8 mouse cellular contexts compared by ENCODE assay signal in genomic region chr1:36513718-36514117, GRCm38 (mm10). TPM values are rescaled to one million over a fixed set of nuclear protein-coding genes. Genes with fewer than 3 reads are reported as not detected.
DNase-seq lines count a peak whose midpoint lies in the region; ATAC-seq and TF ChIP-seq lines count a peak whose summit lies in the region.

No protein-coding gene starts in this region.

- H3K27ac ChIP-seq in hindbrain, embryonic 15.5 days (replicated peaks), result no peak overlapping the region; the same call in 1 of the 2 replicates
- H3K27ac ChIP-seq in liver, postnatal 0 days (ENCODE audit: low read depth), result no peak overlapping the region
- H3K27ac ChIP-seq in stomach, embryonic 15.5 days, result no peak overlapping the region

- H3K9ac ChIP-seq in hindbrain, embryonic 15.5 days, result peak overlapping the region; percentile 91; the same call in 1 of the 2 replicates
- H3K9ac ChIP-seq in liver, postnatal 0 days (replicated peaks), result no peak overlapping the region
- no peak overlapping the region for H3K9ac ChIP-seq in stomach, embryonic 15.5 days

- TF ChIP-seq EP300 in liver, postnatal 0 days (IDR thresholded peaks at IDR 0.05; ENCODE audit: low read depth), result no peak

- no peaks in the 10 kb centered on the region for H3K27me3 ChIP-seq in hindbrain, embryonic 15.5 days
- no peaks in the 10 kb centered on the region for H3K27me3 ChIP-seq in liver, postnatal 0 days (ENCODE audit: insufficient read depth, low read length)
- H3K27me3 ChIP-seq in stomach, embryonic 15.5 days (replicated peaks), result no peaks in the 10 kb centered on the region

- H3K9me3 ChIP-seq in hindbrain, embryonic 15.5 days, result no peaks in the 10 kb centered on the region
- no peaks in the 10 kb centered on the region for H3K9me3 ChIP-seq in liver, postnatal 0 days (ENCODE audit: low read length)
- no peaks in the 10 kb centered on the region for H3K9me3 ChIP-seq in stomach, embryonic 15.5 days

- peak overlapping the region; percentile 68 for H3K4me2 ChIP-seq in hindbrain, embryonic 15.5 days
- peak overlapping the region; percentile 96 for H3K4me2 ChIP-seq in liver, postnatal 0 days (ENCODE audit: low read depth, low read length)
- H3K4me2 ChIP-seq in stomach, embryonic 15.5 days, result peak overlapping the region; percentile 89

- H3K4me1 ChIP-seq in hindbrain, embryonic 15.5 days (replicated peaks), result peaks cover 35% of the 10 kb centered on the region
- H3K4me1 ChIP-seq in liver, postnatal 0 days (ENCODE audit: insufficient read depth), result peaks cover 19% of the 10 kb centered on the region
- peaks cover 18% of the 10 kb centered on the region for H3K4me1 ChIP-seq in stomach, embryonic 15.5 days

- no peak for ATAC-seq in CD4-positive, CD25-positive, alpha-beta regulatory T cell, adult 4 months
- ATAC-seq in hindbrain, embryonic 15.5 days (ENCODE audit: low FRiP score, low read depth), result no peak
- no peak for ATAC-seq in liver, postnatal 0 days
- ATAC-seq in stomach, embryonic 15.5 days (ENCODE audit: insufficient read depth, low FRiP score, low read depth), result no peak

- peak overlapping the region; percentile 94 for H3K4me3 ChIP-seq in hindbrain, embryonic 15.5 days
- H3K4me3 ChIP-seq in liver, postnatal 0 days (ENCODE audit: low read depth, low read length), result peak overlapping the region; percentile 89; the same call in 1 of the 2 replicates
- H3K4me3 ChIP-seq in stomach, embryonic 15.5 days (replicated peaks), result peak overlapping the region; percentile 79

- peak; percentile 34 for DNase-seq in CD4-positive, CD25-positive, alpha-beta regulatory T cell, adult 2 months (ENCODE audit: low read depth, low spot score)
- peak; percentile 34 for DNase-seq in thymus, postnatal 14 days
- DNase-seq in thymus, adult 18-20 months, result no peak
- no peak for DNase-seq in liver, postnatal 0 days
- DNase-seq in urinary bladder, adult 2 months (ENCODE audit: low spot score), result no peak

- H3K36me3 ChIP-seq in hindbrain, embryonic 15.5 days, result no peaks in the 10 kb centered on the region
- 0 out of 2 replicates have a peak, but pooled peaks cover 4% of the 10 kb centered on the region for H3K36me3 ChIP-seq in liver, postnatal 0 days (replicated peaks; ENCODE audit: insufficient read depth, low read length)
- H3K36me3 ChIP-seq in stomach, embryonic 15.5 days, result peaks cover 13% of the 10 kb centered on the region; the same call in 1 of the 2 replicates

- TF ChIP-seq CTCF in liver, postnatal 0 days (IDR thresholded peaks at IDR 0.05; ENCODE audit: low read depth), result peak; percentile 65

- WGBS in hindbrain, embryonic 15.5 days, result 30% methylated on average over 2 of the region's 2 CpGs
- 54% methylated on average over 2 of the region's 2 CpGs for WGBS in liver, postnatal 0 days (ENCODE audit: insufficient replicate concordance)
- whole genome bisulfite sequencing in stomach, embryonic 15.5 days, result 56% methylated on average over 2 of the region's 2 CpGs

RNA-seq across cellular contexts. Expression of gene Cnnm3, which starts 2.1 kb away (rescaled TPM):
- polyA plus RNA-seq in CD4-positive, CD25-positive, alpha-beta regulatory T cell, adult 4 months (2017; shearing (Covaris generic)), result 1 to 10 TPM; 7.5 to 7.6 TPM
- polyA plus RNA-seq in hindbrain, embryonic 15.5 days (2015; fragmentation: Nextera tagmentation; extraction: Ambion mirVana), result 6.0 and 6.5 TPM in 2 replicates
- 0.92 and 1.1 TPM in 2 replicates for polyA plus RNA-seq in liver, postnatal 0 days (2015; fragmentation: Nextera tagmentation; extraction: Ambion mirVana)
- polyA plus RNA-seq in stomach, embryonic 15.5 days (2015; fragmentation: Nextera tagmentation; extraction: Ambion mirVana), result 3.6 and 4.3 TPM in 2 replicates
- 15.2 and 17.6 TPM in 2 replicates for polyA plus RNA-seq in urinary bladder, adult 2 months (2012; rRNA removed)

RNA-seq across cellular contexts. Expression of gene Ankrd23, which starts 23.0 kb away (rescaled TPM):
- 100 to 1,000 TPM in 1 of 2 experiments, 10 to 100 TPM in 1; 39.3 to 112 TPM for polyA plus RNA-seq in CD4-positive, CD25-positive, alpha-beta regulatory T cell, adult 4 months (2017; shearing (Covaris generic))
- polyA plus RNA-seq in hindbrain, embryonic 15.5 days (2015; fragmentation: Nextera tagmentation; extraction: Ambion mirVana), result 18.9 and 19.6 TPM in 2 replicates
- 2.0 and 2.2 TPM in 2 replicates for polyA plus RNA-seq in liver, postnatal 0 days (2015; fragmentation: Nextera tagmentation; extraction: Ambion mirVana)
- 19.5 and 20.5 TPM in 2 replicates for polyA plus RNA-seq in stomach, embryonic 15.5 days (2015; fragmentation: Nextera tagmentation; extraction: Ambion mirVana)
- polyA plus RNA-seq in urinary bladder, adult 2 months (2012; rRNA removed), result 21.3 and 26.1 TPM in 2 replicates

RNA-seq across cellular contexts. Expression of gene Gm42417, which starts 25.5 kb away (rescaled TPM):
- polyA plus RNA-seq in CD4-positive, CD25-positive, alpha-beta regulatory T cell, adult 4 months (2017; shearing (Covaris generic)), result 1 to 10 TPM in 1 of 2 experiments, not detected in 1; 2.3 TPM
- polyA plus RNA-seq in hindbrain, embryonic 15.5 days (2015; fragmentation: Nextera tagmentation; extraction: Ambion mirVana), result 0.62 TPM in 1 of 2 replicates, not detected in the other
- polyA plus RNA-seq in liver, postnatal 0 days (2015; fragmentation: Nextera tagmentation; extraction: Ambion mirVana), result 0.45 TPM in 1 of 2 replicates, not detected in the other
- polyA plus RNA-seq in stomach, embryonic 15.5 days (2015; fragmentation: Nextera tagmentation; extraction: Ambion mirVana), result not detected in 2 replicates
- 0.12 and 0.25 TPM in 2 replicates for polyA plus RNA-seq in urinary bladder, adult 2 months (2012; rRNA removed)

RNA-seq across cellular contexts. Expression of gene Ankrd39, which starts 33.5 kb away (rescaled TPM):
- 10 to 100 TPM; 19.4 to 23.9 TPM for polyA plus RNA-seq in CD4-positive, CD25-positive, alpha-beta regulatory T cell, adult 4 months (2017; shearing (Covaris generic))
- polyA plus RNA-seq in hindbrain, embryonic 15.5 days (2015; fragmentation: Nextera tagmentation; extraction: Ambion mirVana), result 28.7 and 29.9 TPM in 2 replicates
- 7.4 and 8.3 TPM in 2 replicates for polyA plus RNA-seq in liver, postnatal 0 days (2015; fragmentation: Nextera tagmentation; extraction: Ambion mirVana)
- 24.9 and 27.2 TPM in 2 replicates for polyA plus RNA-seq in stomach, embryonic 15.5 days (2015; fragmentation: Nextera tagmentation; extraction: Ambion mirVana)
- 19.6 and 26.7 TPM in 2 replicates for polyA plus RNA-seq in urinary bladder, adult 2 months (2012; rRNA removed)

RNA-seq across cellular contexts. Expression of gene Cnnm4, which starts 42.3 kb away (rescaled TPM):
- 10 to 100 TPM; 12.3 to 19.6 TPM for polyA plus RNA-seq in CD4-positive, CD25-positive, alpha-beta regulatory T cell, adult 4 months (2017; shearing (Covaris generic))
- polyA plus RNA-seq in hindbrain, embryonic 15.5 days (2015; fragmentation: Nextera tagmentation; extraction: Ambion mirVana), result 10.8 TPM in 2 replicates
- polyA plus RNA-seq in liver, postnatal 0 days (2015; fragmentation: Nextera tagmentation; extraction: Ambion mirVana), result 2.1 and 2.2 TPM in 2 replicates
- polyA plus RNA-seq in stomach, embryonic 15.5 days (2015; fragmentation: Nextera tagmentation; extraction: Ambion mirVana), result 17.7 and 17.9 TPM in 2 replicates
- polyA plus RNA-seq in urinary bladder, adult 2 months (2012; rRNA removed), result 8.6 and 9.1 TPM in 2 replicates

Comparison
In these comparisons a context has a peak if more than half of its experiments do, and no peak if none do; other contexts are left out.
1. DNase-seq: peak in CD4-positive, CD25-positive, alpha-beta regulatory T cell, adult 2 months (single experiment) and thymus, postnatal 14 days (single experiment); none in thymus, adult 18-20 months (0 of 2), liver, postnatal 0 days (single experiment) and urinary bladder, adult 2 months (single experiment).
2. Peak in every context shown above with its lines, with median percentiles within 50 percentile points of each other: H3K4me2 ChIP-seq and H3K4me3 ChIP-seq.